Mouse (Mus musculus): Measurements from ENCODE around the gene Cobl. TPM values are rescaled to one million over a fixed set of nuclear protein-coding genes. Genes with fewer than 3 reads are reported as not detected.

Cobl gene
- 0.81 and 1.2 TPM in 2 replicates for polyA plus RNA-seq (2012; rRNA removed)

DNA sequence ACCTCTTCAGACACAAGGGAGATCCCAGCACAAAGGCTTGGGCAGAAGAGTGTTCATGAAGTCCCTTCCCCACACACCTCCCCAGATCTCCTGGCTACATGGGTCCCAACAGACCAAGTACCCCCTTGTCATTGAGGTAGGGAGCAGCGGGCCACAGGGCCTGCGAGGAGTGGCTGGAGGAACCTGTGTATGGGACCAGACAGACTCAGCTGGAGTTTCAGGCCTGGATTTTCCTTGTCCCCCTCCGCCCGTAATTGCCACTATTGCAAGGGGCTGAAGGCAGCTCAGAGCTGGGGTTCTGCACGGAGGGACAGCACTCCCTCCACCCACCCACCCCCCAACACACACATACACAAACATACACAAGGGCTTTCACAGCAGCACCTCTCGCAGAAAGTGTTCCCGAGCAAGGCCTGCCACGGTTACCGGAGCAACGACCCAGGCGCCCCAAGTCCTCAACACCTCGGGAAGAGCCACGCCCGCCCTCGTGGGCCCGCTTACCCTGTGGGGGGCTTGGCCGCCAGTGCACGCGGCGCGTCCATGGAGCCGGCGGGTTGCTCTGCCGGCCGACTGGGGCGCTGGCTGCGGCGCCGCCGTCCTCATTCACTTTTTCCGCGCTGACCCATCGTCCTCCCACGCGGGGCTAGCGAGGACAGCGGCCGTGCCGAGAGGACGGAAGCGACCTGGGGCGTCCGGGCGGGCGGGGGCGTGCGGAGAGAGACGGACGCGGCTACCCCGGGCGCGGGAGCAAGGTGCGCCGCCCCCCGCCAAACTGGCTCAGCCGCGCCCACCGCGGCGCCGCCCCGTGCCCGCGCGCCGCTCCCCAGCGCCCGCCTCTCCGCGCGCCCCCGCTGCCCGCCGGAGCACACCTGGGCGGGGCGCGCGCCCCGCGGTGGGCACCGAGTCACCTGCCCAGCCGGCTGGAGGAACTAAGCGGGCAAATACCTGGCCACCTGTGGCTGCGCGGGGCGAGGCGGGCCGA, at the start of gene Cobl:
Cobl (minus strand) TSS at position 780 of the 982 bp plus-strand sequence.

